Mouse (Mus musculus) embryo, embryonic 11.5 days (tissue): ENCODE results near the gene Mvp.
A peak's percentile ranks its signal among the peaks of the same experiment; 100 is the strongest.

ENCODE experiments used
- DNase-seq: peaks from one replicate; pipeline ENCODE4 v3.0.0-alpha.2; 2012; ENCODE audit warnings: low read depth, low spot score

Mvp gene

DNA sequence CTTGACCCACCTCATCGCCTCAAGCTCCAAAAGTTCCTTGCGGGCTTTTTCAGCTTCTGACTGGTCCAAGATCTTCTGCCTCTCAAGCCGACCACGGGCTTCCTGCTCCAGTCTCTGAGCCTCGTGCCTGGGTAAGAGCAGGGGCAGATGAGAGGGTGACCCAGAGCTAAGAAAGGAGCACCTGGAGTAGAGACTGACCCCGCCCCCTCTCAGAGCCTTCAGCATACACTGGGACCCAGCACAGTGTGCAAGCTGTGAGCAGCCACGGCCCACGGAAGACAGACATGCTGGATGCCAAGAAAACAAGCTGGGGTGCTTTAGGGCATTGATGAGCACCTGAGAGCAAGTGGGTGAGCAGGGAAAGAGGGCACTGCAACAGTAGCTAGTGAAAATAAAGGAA lies 25.6 kb downstream of the Mvp start:
- DNase-seq = no peak

DNA sequence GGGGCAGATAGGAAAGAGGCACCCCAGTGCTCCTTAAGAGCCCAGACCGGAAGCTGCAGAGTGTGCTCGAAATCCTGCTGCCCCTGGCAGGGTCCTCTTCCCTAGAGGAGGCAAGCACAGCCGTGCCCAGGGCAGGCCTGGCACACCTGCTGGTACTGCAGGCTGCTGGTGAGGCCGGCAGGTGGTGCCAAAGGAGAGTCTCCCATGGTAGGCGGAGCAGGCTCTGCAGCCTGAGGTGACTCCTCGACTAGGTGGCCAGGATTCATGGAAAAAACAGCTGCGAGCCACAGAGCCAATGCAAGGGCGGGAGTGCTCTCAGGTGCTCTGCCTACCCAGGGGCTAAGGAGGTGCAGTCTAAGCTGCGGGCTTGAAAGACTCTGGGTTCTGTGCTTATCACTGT lies 28.1 kb downstream of the Mvp start:
- DNase-seq = no peak

DNA sequence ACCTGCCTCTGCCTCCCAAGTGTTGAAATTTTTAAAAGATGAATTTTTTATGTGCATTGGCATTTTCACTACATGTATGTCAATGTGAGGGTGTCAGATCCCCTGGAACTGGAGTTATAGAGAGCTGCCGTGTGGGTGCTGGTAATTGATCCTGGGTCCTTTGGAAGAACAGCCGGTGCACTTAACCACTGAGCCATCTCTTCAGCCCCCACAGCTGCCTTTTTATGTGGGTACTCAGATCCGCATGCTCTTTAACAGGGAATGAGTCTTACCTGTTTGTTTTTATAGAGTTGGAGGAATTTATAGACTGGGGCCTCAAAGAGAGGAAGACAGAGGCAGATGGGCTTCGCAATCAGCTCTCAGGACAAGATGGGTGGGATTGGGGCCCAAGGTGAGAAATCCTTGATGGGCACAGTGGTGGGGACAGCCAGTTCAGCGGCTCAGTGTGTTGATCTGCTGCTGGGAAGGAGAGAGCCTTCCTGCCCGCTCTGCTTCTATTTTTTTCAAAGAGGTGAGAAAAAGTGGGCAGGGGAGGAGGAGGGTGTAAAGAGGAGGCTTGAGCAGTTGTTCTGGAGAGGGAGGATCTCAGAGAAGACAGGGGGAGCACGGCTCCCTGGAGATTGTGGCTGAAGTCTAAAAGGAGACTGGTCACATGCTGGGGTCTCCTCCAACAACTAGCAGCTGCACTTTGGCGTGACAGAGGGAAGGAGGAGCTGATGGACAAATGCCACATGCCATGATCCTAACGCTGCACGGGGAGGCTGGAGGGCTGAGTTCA lies 29.6 kb downstream of the Mvp start:
- no peak for DNase-seq

DNA sequence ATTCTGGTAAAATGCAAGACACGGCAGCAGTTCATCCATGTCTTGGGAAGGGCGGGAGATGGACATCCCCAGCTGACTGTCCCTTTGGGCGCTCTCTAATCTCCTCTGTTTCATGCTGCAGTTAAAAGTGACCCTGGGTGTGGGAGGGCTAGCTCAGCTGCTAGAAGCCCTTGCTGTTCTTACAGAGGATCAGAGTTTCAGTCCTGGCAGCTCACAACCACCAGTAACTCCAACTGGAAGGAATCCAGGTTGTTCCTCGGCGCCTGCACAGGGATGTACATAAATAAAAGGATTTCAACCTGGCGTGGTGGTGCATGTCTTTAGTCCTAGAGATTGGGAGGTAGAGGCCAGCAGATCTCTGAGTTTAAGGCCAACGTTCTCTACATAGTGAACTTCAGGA lies 31.3 kb downstream of the Mvp start:
- no peak for DNase-seq

DNA sequence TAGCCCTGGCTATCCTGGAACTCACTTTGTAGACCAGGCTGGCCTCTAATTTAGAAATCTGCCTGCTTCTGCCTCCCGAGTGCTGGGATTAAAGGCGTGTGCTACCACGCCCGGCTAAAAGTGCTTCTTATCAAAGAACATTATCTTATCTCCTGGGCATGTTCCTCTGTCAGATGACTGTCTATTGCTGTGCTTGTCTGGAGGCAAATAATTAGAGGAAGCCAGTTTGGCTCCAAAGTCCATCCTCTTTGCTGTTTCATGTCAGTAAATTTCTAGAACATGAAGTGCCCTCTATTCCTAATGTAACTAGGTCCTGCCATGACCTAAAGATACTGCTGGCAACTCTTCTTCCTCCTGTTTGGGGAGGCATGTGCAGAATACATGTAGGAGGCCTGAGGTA lies 32.4 kb downstream of the Mvp start:
- DNase-seq = no peak

DNA sequence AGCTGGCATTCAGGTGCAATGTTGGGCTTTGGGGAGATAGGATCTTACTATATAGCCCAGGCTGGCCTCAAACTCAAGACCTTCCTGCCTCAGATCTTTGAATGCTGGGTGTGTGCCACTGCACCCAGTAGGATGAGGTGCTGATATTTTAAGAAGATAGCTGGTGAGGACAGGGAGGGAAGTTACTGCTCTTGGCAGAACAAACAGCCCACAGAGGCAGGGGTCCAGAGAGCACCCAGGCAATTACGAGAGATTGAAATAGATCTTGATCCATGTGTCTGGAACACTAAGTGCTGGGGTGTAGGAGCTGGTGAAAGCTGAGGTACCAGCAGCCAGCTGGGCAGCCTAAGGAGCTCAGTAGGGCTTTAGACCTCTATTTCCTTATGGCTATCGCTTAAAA lies 32.8 kb downstream of the Mvp start:
- no peak for DNase-seq

DNA sequence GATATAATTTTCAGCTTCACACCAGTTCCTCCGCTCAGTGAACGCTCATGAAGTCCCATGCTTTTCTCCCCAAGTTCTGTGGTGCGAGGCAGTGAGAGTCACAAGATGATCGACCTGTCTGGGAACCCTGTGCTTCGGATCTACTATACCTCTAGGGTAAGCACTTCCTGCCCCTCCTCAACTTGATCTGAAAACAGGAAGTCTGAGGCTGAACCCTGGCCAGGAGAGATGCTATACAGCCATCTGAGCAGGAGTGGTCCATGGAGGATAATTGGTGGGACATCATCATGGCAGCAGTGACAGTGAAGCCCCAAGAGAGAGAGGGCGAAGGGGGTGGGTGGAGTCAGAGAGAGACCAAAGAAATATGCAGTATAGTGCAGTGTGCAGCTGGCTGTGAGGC lies 35.6 kb downstream of the Mvp start:
- DNase-seq = no peak

DNA sequence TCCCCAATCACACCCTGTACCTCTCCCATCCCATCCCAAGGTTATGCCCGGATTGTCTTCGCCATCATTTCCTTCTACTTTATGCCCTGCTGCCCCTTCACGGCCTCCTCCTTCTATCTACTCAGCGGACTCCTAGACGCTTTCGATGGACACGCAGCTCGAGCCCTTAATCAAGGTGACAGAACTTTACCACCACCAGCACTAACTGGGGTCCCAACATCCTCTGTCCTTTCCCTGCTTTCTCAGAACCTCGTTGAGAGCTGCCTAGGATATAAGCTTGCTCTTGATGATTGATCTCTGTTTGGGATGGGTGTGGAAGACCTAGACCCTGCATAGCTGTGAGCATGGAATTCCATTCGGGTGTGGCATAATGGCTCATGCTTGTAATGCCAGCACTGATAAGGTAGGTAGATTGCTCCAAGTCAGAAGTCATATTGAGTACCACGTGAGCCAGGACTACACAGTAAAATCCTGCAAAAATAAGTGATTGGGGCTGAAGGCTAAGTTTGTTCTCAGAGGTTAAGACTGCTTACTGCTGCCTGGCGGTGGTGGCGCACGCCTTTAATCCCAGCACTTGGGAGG lies 37.5 kb downstream of the Mvp start:
- DNase-seq = no peak

DNA sequence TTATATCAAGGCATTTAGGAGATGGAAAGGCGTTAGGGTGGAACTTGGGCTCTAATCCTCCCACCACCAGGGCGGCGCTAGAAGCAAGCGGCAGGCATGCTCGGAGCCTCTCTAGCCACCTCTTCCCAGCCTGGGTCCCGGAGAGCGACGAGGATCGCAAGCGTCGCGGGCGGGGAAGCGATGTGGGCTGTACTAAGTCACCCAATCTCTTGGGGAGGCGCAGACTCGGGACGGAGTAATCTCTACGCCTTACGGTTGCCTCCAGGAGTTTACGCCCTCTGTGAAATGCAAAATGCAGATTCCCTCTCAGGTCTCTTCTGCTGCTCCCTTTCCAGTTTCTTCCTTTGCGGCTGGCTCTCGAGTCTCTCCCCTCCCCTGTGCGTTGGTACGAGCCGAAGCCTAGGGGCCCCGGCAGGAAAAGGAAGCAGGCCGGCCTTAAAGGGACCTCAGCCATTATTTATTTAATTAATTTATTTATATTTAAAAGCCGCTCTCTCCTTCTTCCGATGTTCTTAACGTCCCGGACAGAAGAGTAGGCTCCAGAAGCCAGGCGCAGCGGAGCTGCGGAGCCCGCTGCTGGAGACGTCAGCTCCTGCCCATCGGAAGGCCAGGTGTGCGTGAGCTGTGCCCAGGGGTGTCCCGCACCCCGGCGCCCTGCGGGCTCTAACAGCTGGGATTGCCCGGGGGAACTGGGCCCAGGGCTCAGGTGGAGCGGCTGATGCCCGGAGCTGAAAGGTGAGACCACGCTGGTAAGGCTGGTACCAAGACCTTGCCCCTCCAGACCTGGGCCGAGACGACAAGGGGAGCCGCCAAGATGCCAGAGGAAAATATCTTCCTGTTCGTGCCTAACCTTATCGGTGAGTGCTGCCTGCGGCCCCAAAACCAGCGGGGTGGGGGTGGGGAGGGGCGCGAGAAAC lies 38.2 kb downstream of the Mvp start, which contains the start of gene Cdiptos:
Gene Cdiptos, minus strand, starts transcription at position 149 of the 917 bp plus-strand sequence.
- DNase-seq = peak; percentile 93

DNA sequence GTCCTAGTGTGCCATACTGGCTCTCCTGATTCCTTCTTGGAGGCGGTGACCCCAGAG lies 38.7 kb downstream of the Mvp start, which contains the start of gene Cdipt:
Gene Cdipt, plus strand, starts transcription at position 22 of the 57 bp plus-strand sequence.
- DNase-seq = no peak

DNA sequence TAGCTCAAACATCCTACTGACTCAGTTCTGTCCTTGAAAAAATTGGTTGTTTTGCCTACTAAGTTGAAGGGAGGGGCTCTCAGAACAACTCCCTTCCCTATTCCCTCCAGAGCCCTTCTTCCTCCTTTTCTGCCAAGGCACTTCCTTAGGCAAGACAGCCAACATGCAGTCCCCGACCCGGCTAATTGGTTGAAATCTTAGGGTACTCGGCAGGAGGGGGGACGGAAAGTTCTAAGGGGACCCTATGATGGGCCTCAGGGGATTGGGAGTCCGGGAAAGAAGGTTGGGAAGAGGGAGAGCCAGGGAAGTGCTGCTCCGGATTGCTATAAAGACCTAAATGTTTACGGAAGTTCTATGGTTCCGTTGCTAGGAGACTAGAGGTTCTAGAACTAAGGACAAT lies 38.9 kb downstream of the Mvp start:
- DNase-seq = no peak

DNA sequence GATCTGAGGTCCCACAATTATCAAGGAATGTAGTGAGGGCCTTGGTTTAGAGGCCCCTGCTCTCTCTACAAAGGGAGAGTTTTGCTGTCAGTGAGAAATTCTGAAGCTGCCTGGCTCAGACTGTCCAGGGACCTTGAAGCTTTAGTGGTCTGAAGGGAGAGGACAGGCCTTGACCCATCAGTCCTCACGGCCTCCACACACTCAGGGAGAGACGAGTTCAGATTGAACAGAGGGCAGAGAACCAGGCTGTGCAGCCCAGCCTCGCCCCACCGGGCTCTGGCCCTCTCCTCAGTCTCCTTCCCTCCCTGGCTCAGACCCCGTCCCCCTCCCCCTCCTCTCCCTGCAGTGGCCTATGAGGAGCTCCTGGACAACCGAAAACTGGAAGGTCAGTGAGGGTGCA lies 47.1 kb downstream of the Mvp start:
- no peak for DNase-seq

DNA sequence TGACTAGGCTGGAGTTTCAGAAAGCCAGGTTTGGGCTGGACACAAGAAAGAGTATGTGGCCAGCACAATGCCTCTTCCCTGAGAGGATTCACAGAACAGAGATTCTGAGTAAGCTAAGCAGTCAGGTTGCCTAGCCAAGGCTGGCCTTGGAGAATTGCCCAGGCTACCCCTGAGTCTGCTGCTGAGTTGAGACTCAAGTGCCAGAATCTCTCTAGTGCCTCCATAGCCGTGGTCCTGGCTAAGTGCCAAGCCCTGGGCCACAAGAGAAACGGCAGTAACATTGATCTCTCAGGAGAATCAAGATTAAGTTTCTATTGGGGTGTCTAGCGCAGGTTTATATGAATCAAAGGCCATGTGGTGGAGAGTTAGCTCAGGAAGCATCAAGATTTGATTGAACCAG lies 48.9 kb downstream of the Mvp start:
- DNase-seq = no peak

DNA sequence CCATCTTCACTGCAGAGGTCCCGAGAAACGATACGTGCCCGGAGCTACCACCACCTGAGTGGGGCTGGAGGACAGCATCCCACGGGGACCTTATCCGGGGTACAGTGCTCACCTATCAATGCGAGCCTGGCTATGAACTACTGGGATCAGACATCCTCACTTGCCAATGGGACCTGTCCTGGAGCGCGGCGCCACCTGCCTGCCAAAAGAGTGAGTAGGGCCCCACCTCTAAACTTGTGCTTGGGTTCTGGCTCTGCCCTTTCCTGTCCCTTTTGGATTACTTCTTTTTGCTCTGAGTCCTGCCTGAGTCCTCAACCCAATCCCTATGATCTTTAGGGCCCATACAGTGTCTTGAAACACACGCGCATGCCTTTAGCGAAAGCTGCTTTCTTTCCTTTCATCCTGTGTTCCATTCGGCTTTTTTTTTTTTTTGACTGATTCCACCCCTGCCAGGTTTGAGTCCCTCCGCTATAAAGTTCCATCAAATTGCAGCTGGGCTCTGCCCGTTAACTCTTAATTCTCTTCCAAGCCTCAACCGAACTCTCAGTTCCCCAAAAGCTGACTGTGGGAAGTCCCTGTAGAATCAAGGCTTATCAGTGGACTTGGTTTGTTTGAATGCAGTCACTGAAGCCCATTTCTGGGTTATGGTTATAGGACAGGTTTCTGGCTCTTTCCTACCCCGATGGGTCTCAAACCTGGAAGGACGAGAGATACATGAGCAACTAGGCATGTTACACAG lies 50.7 kb downstream of the Mvp start:
- no peak for DNase-seq

DNA sequence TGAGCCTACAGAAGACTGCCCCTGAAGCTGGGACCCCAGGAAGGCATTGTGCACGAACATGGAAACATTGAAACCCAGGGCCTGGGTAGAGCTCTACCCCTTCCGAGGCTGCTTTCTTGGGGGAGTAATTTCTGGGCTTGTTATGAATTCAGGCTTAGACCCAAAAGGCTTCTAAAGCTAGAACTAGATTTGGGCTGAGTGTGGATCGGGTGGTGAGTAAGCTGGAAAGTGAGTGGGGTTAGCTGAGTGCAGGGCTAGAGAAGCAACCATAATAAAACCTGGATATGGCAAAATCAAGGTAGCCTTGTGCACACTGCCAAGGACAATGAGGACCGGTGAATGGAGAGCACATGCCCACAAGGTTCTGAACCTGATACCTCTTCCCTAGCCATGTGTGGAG lies 52.5 kb downstream of the Mvp start:
- no peak for DNase-seq

DNA sequence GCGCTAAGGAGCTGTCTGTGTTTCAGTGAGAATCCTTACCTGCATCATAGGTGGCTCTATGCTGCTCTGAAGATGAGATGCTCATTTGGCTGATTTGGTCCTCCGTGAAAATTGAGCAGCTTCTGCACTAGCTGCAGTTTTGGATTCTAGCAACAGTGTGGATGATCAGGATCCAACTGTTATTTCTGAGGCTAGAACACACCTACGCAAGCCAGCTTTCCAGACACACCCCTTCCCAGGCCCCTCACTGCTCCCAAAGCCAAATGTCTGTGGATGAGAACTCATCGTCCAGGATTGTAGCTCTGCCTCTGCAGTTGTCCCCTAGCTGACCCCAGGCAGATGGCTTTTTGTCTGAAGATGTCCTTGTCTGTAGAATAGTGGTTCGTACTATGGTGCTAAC lies 53.3 kb downstream of the Mvp start:
- DNase-seq = no peak

DNA sequence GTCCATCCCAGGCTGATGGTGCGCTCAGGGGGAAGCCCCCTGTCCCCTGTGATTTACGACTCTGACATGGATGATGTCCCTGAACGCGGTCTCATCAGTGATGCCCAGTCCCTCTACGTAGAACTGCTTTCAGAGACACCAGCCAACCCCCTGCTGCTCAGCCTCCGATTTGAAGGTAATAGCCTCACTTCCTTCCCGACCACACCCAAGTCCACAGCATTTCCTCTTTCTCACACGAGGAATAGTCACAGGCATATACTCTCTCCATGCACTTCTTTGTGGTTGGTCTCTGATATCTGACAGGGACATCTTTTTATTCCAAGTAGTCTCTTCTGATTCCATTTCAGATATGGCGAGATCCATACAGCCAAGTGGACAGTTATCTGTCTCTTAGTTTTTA lies 54.6 kb downstream of the Mvp start:
- DNase-seq = no peak

DNA sequence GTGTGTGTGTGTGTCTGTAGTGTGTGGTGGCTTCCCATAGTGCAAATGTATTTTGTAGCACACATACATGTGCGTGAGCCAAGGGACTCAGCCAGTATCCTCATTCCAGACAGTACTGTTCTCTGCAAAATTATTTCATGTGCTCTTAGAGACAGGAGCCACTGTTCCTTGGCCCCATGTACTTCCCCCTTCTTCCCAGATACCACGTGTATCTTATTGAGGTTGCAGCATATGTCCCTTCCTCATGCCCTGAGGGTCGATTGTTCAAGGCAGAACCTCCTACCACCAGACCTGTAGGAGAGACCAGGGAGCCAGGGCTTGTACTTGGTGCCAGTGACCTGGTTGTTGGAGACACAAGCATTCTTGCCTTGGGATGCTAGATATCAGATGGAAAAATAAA lies 59.3 kb downstream of the Mvp start:
- no peak for DNase-seq

DNA sequence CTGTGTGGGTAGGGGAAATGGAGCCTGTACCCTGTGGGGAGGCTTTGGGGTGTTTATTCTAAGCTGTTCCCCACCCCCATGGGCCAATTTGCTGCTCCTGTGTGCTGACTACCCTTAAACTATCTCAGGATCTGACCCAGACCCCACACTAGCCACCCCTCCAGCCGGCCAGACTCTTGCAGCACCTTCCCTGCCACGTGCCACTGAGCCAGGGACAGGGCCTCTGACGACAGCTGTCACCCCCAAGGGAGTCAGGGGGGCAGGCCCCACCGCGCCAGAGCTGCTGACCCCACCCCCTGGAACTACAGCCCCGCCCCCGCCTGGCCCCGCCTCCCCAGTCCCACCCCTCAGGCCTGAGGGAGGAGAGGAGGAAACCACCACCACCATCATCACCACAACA lies 61.8 kb downstream of the Mvp start:
- no peak for DNase-seq

DNA sequence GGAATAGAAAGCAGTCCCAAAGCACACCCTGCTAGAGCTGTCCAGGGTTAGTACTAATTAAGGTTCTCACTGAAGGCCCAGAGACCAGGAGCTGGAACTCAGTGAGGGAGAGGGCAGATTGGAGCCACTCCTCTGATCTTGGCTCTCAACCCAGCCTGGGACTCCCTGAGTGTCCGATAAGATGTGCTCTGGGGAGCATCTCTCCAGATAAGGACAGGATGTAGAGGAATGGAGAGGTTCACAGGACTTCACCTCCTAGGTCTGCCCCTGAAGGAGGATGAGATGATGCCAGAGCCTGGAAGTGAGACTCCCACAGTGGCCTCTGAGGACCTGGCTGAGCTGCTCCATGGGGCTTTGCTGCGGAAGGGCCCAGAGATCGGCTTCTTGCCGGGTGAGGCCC lies 62.7 kb downstream of the Mvp start:
- DNase-seq = no peak

DNA sequence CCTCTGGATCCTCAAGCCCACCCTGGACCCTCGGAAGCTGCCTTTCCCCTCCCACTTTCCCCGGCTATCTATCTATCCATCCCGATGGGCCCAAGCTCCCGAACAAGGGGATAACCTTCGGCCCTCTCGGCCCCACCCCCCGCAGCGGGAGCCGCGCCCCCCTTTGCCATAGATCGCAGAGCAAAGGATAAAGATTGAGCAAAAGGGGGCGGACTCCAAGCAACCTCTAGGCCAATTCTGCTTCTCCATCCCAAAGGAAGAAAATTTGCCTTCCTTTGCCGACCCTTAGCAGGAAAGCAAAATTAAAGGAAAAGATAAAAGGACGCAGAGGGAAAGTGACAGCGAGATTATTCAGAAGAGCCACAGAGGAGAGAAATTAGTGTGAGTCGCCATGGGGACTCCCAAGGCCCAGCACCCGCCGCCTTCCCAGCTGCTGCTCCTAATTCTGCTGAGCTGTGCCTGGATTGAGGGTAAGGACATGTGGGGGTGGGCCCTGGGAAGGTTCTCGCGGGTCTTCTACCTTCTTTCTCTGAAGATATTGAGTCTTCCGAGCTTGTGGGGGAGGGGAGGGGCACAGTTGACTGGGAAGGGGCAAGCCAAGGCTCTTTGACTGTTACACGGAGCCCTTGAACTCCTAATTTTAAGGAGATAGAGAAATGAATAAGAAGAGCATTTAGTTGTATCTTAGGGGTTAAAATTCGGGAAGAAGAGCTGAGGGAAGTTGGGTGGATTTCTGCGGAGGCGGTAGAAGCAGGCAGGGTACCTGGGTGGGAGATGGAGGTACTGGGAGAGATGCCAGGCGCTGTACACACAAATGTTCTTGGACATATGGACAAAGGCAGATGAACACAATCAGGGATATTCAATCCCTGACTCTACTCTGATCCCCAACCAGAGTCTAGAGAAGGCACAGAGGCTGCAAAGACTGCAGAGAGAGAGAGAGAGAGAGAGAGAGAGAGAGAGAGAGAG lies 63.5 kb downstream of the Mvp start:
- DNase-seq = no peak
